Mouse (Mus musculus): ENCODE results near the gene Krt83.

Krt83 gene

DNA sequence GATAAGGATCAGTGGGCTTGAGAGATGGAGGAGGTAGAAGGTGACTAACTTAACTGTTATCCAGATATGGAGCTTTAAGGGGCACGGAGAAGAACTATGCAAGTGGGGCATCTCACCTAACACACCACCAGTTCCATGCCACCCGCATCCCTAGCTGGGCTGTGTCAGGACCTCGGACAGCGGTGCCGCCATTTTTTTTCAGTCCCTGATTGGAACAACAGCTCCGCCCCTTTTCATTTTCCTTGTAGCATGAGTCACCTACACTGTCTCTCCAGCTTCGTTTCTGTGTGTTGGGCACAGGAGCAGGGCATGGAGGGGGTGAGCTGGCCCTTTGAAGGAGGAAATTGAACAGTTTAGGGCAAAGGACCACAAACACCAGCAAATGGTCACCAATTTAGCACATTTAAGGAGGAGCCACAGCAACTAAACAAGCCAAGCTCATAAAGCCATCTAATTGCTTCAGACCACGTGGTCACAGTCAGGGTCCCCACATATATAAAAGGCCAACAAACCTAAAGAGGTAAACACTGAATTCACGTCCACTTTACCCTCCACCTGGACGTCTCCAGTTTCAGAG lies 18.3 kb downstream of the Krt83 start, which contains the start of gene Krt86:
TSS of gene Krt86 (plus strand) at position 527 of the 577 bp plus-strand sequence.
- DNase-seq (ENCODE audit: low spot score), result peak; percentile 66

DNA sequence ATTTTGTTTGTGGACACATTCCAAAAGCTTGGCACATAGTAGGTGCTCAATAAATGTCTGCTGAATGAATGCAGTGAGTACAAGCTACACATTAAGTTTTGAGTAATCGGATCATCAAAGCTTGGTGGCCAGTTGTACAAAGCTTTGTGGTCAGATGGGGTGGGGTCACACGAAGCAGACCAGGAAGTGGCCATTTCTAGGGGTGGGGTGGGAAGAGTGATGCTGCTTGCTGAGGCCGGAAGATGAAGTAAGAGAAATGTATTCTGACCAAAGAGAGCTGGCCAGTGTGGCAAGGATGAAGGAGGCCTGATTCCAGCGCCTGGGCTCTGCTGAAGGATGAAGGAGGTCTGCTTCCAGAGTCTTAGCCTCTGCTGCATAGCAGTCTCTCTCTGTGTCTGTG lies 22.2 kb downstream of the Krt83 start:
- no peak for DNase-seq (ENCODE audit: low spot score)

DNA sequence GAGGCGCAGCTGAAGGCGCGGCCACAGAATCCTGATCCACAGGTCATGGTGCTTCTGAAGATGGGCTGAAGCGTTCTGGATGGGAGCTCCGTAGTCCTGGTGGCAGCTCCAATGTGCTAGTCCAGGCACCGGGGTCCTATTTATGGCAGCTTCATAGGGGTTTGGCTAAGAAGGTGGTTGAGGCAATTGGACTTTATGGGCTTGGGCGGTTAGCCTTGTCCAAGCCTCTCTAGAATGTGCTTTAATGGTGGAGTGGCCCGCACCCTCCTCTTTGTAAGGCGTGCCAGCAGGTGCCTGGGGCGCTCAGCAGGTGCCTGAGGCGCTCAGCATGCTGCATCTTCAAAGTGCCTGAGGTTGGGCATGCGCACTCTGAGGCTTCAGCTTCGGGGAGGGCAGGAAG lies 27.7 kb downstream of the Krt83 start, which contains the start of gene Krt81:
TSS of gene Krt81 (minus strand) at position 101 of the 400 bp plus-strand sequence.
- DNase-seq (ENCODE audit: low spot score), result no peak

- DNase-seq (ENCODE audit: low spot score), result peak; percentile 47
These were observed 32.0 kb downstream of the Krt83 start for GRCm38 (mm10) chr15:101459283-101459682.

DNA sequence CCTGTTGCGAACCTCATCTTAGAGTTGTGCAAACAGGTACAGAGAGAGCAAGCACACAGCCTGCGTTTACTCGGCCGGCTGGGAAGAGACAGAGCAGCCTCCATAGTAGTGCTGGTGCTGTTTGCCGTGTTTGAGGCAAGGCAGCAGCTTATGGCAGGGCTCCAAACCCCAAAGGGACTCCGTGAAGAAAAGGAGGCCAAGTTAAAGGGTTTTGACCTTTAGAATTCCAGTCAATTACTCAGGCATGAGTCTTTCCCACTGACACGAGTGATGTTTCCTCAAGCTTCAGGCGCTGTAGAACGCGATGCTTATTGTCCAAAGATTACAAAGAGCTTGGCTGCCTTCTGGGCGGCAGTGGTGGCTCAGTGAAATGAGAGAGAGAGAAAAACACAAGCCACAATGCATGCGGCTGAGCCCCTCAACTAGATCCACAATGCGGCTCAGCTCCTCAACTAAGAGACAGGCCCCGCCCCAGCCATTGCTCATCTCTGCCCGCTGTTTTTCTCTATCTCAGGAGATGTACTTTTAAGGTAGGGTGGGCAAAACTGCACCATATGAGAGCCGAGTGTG lies 32.9 kb downstream of the Krt83 start:
- DNase-seq (ENCODE audit: low spot score), result peak; percentile 47

- DNase-seq (ENCODE audit: low spot score), result no peak
These were observed 35.4 kb downstream of the Krt83 start for GRCm38 (mm10) chr15:101455891-101456290.

- no peak for DNase-seq (ENCODE audit: low spot score)
These were observed 36.0 kb downstream of the Krt83 start for GRCm38 (mm10) chr15:101455292-101455691.

- no peak for DNase-seq (ENCODE audit: low spot score)
These were observed 36.5 kb downstream of the Krt83 start for GRCm38 (mm10) chr15:101454774-101455173.

GRCm38 (mm10) chr15:101453093-101453736 lies 38.1 kb downstream of the Krt83 start:
- peak; percentile 86 for DNase-seq (ENCODE audit: low spot score)

DNA sequence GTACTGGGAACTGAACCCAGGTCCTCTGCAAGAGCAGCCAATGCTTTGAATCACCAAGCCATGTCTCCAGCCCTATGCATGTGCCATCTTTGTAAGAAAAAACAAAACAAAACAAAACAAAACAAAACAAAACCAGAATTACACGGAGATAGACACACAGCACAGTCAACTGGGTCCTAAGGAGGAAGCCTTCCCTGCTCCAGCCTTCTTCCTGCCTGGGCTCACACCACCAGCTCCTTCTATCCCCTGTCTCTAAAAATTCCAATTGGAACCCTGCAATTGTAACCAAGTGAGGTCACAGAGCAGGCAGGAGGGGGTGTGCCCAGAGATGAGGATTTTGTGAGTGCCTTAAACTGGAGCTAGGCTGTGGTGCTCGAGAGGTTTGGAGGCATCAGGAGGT lies 43.9 kb downstream of the Krt83 start, which contains the start of gene Krt88:
TSS of gene Krt88 (plus strand) at position 301 of the 400 bp plus-strand sequence.
- no peak for DNase-seq (ENCODE audit: low spot score)

DNA sequence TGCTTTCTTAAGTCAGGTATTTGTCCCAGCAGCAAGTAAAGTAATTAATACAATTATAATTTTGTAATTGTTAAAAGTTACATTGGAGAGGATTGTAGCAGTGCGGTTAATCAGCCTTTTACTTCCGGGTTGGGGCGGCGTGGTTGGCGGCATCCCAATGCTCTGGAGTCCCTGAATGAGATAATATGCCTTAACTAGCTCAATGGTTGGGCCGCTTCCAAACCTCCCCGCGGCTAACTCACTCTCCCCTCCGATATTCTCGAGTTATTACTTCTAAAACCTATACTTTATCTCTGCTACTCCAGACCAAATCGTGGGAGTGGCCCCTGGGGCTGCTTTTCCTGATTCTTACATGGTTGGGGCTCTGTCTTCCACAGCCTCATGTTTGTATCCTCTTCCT lies 44.7 kb downstream of the Krt83 start:
- no peak for DNase-seq (ENCODE audit: low spot score)

- DNase-seq (ENCODE audit: low spot score), result no peak
These were observed 50.5 kb downstream of the Krt83 start for GRCm38 (mm10) chr15:101440837-101441236.

DNA sequence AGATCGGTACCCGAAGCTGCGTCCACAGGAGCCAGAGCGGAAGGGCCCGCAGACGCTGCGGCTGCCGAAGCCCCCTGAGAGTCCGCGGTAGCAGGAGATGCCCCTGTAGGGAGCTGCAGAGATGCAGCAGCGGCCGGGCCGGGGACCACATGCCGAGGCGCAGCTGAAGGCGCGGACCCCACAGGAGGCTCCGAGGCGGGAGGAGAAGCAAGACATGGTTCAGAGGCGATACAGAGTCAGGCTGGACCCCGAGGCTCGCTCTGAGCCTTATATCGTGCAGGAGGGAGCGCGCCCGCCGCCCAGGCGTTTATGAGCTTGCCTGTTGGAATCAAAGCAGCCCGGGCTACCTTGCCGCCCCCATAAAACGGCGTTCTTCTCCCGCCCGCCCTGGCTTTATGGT lies 52.8 kb downstream of the Krt83 start, which contains the start of gene Krt87:
TSS of gene Krt87 (minus strand) at position 250 of the 400 bp plus-strand sequence.
- peak; percentile 37 for DNase-seq (ENCODE audit: low spot score)

DNA sequence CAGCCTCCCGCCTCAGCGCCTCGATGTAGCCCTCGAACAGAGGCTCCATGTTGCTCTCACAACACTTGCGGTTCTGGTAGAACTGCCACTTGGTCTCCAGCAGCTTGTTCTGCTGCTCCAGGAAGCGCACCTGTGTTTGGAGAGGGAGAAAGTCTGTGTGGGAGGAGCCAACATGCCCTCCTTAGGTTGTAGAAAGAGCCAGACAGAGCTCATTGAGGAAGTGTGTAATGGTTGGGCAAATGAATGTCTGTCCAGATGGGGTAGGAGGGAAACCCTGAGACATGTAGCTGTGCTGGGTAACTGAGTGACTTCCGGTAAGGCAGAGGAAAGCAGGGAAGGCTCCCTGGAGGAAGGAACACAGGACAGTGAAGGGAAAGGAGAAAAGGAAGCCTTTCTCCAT lies 54.7 kb downstream of the Krt83 start:
- DNase-seq (ENCODE audit: low spot score), result no peak

All from retina, embryonic 14.5 days (tissue).